Mouse (Mus musculus): ENCODE measurements at regions not wholly inside any gene's neighbourhood (a gene's known extent, or its start where the extent isn't known, plus 50 kb on each side); places are given as distances from the start of the nearest gene placed in this dataset.

DNA sequence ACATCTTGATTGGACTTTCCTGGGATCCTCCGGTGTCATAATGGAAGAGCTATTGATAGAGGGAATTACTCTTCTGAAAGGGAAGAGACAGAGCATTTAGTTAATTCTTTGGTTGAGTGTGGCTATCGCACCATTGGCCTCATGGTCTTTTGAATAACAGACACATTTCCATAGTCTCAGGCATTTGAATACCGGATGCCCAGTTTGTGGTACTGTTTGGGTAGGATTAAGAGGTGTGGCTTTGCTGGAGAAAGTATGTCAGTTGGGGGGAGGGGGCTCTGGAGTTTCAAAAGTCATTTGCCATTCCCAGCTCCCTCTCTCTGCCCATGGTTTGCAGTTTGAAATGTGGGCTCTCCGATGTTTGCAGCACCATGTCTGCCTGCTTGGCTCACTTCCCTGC, 139.4 kb upstream of the Smim15 start:
- DNase-seq (ENCODE audit: low spot score in 2 of 2) = no peak

- no peak for DNase-seq (ENCODE audit: low spot score in 2 of 2)
Observed at GRCm38 (mm10) chr13:107904051-107904740, 140.1 kb upstream of the Smim15 start.

- DNase-seq (ENCODE audit: low spot score in 2 of 2) = no peak
Observed at GRCm38 (mm10) chr13:107903150-107903959, 140.9 kb upstream of the Smim15 start.

GRCm38 (mm10) chr13:107902800-107903149, 141.5 kb upstream of the Smim15 start:
- DNase-seq (ENCODE audit: low spot score in 2 of 2) = no peak

DNA sequence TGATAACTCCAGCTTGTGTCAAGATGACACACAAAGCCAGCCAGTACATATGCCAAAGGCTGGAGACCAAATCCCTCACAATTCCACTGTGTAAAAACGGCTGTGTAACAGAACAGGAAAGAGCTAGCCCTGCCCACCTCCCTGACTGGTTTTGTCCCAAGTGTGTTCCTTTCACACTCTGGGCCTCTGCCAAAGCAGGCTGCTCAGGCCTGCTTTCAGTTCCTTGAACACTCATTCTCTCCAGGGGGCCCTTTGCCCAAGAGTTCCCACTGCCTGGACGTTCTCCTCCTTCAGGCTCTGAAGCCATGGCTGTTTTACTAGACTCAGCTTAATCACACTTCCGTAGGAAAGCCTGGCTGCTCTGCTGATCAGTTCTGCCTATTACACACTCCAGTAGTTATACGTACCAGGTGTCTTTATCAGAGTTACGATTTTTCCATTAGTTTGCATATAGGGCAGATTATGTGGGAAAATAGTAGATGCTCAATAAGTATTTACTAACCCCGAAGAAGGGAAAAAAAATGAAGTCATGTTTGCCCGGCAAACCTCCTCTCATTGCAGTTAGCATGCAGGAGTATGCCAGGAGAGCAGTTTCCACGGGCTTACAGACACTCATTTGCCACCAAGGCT, 144.5 kb upstream of the Smim15 start:
- DNase-seq (ENCODE audit: low spot score in 2 of 2) = no peak

DNA sequence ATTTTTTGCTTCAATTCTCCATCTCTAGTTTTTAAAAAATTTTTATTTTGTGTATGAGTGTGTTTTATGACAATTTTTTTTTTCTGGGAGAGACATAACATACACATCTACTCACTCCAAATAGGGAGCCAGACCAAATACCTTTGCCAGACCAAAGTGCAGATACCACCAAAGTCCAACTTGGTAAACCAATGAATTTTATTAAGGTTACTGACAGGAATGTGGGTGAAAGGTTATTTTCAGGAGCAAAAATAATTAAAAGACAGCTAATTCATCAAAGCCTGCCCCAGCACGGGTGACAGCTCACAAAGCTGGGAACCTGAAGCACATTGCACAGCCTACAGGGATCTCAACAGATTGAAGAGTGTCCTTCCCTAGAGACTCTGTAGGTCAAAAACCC, 146.6 kb upstream of the Smim15 start:
- no peak for DNase-seq (ENCODE audit: low spot score in 2 of 2)

DNA sequence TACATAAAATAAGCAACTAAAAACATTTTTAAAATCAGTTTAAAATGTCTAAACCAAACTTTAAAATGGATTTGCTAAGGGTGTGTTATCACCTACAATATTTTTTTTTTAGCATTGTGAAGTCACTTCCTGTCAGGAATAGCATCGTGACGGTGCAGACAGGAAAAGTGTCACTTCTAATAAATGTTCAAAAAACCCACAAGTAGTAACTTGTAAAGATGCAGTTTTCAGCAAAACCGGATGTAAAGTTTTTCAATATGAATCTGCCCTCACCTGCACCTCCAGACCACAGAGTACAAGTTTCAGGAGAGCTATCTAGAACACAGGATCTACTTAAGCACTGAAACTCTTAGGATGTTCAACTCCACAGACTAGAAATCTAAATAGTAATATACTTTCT, 147.1 kb upstream of the Smim15 start:
- no peak for DNase-seq (ENCODE audit: low spot score in 2 of 2)

DNA sequence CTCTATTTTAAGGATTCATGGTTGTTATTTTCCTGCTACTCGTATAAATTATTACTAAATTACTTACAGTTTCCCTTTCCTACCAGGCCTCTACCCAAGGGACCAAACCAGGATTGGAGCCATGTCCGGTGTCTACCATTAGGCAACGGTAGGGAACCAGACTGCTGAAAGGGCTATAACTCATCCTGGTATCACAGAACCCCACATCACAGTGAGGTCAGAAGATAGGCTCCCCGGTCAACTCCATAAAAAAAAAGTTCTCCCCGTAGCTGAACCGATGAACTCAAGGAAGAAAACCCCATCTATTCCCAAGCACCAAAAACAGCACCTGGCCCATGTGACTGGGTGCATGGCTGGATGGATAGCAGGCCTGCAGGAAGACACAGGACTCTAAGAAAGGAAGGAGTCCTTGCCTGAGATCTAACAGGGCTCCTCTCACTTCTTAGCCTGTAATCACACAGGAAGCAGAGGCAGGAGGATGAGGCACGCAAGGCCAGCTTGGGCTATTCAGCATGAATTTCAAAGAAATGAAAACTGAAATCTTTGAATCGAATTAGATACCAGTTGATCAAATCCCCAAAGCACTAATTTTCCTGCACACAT, 150.6 kb upstream of the Smim15 start:
- DNase-seq (ENCODE audit: low spot score in 2 of 2) = no peak

- DNase-seq (ENCODE audit: low spot score in 2 of 2) = no peak
Observed at GRCm38 (mm10) chr13:107893081-107893480, 151.2 kb upstream of the Smim15 start.

DNA sequence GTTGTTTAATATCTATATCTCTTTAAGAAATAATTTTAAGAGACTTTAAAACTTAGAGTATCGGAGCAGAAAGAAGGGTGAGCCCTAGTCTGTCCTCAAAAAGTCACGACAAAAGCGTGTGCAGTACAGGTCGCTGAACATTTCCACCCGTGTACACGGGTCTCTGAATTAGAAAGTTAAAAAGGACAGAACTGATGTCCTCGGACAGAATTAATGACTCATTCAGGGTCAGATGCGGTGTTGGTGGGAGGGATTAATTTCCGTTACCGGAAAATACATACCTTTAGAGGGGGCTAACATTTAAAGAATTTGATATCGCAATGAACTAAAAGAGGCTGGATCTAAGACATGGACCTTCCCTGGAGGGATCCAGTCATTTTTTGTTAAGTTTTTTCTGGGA, 152.3 kb upstream of the Smim15 start:
- no peak for DNase-seq (ENCODE audit: low spot score in 2 of 2)

DNA sequence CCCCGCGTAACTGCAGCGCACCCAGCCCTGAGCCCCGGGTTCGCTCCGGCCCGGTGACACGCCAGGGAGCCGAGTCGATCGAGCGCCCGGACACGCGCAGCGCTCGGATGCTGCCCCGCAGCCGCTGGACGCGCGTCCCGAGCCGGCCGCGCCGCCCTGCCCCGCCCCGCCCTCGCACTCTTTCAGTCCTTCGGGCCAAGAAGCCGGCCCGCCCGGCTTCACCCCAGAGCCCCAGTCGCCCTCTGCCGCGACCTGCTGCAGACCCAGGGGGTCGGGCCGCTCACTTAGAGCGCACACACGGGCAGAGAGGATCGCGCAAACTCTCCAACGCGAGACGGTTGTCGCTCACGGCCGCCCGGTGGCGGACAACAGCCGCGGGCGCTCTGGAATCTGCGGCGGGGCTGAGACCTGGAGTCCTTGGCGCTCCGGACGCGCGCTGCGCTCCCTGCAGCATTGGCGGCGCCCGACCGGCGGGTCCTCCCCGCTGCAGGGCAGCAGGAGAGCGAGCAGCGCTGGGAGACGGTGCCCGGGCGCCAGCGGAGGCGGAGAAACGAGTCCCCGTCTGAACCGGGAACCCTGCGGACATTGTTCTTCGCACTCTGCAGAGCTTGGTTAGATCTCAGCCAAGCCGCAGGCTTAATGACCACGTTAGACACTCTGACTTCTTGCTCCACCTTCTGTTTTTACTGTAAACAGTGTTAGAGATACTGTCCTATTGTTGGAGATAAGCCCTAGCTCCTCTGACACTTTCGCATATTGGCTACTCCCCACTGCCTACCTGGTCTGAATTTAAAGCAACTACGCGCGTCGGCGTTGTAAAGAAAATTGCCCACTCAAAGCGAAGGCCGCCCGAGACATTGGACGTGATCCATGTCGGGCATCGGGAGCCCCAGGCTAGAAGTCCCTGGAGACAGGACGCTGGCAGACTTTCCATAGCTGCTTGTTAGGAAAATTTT, 153.1 kb upstream of the Smim15 start:
- DNase-seq (ENCODE audit: low spot score in 2 of 2) = peak; percentile 39 to 50

DNA sequence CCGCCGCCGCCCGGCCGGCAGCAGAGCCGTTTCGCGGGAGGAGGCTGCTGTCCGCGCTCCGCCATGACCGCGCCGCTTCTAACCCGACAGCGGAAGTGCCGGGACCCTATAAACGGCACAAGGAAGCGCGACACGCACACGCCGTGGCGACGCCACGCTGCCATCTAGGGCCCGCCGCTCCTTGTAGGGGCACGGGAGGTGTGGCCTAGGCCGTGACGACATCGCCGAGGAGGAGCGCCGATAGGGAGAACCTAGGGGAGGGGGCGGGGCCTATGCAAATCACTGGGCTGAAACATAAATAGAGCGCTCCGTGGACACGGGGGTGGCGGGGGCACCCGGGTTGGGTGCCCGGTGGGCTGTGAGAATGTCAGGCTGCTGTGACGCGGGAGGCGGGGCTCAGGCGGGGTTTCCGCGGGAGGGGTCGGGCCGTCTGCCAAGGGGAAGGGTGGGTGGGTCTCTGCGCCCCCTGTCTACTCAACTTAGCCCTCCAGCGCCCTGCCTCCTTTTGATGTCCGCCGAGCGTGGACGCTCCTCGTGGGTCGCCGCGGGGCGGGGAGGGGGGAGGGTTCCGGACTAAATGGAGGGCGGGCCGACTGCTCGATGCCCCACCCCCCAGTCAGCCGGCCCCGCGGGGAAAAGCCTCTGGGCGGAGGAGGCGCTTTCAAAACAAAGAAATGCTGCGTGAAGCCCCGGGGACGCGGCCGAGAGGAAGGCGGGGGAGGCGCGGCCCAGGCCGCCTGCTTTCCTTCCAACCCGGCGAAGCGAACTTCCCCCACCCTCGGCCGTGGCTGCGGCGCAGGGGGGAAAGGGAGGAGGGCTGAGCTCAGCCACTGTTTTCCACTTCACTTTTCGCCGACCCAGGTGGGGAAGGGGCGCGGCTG, 154.0 kb upstream of the Smim15 start:
- DNase-seq (ENCODE audit: low spot score in 2 of 2) = peak; percentile 95 to 99

DNA sequence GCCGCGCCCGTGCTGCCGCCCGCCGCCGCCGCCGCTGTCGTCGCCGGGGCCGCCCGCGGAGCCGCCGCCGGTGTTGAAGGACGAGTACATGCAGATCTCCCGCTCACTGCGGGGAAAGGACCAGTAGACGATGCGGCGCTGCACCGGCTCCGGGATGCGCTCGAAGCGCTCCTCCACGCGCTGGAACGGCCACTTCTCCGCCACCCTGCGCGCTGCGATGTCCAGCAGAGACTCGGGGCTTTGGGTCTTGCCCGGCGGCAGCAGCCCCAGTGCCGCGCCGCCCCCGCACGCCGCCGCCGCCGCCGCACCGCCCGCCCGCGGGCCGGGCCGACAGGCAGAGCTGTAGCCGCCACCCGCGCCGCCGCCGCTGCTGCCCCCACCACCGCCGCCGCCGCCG, 154.7 kb upstream of the Smim15 start:
- DNase-seq (ENCODE audit: low spot score in 2 of 2) = no peak

DNA sequence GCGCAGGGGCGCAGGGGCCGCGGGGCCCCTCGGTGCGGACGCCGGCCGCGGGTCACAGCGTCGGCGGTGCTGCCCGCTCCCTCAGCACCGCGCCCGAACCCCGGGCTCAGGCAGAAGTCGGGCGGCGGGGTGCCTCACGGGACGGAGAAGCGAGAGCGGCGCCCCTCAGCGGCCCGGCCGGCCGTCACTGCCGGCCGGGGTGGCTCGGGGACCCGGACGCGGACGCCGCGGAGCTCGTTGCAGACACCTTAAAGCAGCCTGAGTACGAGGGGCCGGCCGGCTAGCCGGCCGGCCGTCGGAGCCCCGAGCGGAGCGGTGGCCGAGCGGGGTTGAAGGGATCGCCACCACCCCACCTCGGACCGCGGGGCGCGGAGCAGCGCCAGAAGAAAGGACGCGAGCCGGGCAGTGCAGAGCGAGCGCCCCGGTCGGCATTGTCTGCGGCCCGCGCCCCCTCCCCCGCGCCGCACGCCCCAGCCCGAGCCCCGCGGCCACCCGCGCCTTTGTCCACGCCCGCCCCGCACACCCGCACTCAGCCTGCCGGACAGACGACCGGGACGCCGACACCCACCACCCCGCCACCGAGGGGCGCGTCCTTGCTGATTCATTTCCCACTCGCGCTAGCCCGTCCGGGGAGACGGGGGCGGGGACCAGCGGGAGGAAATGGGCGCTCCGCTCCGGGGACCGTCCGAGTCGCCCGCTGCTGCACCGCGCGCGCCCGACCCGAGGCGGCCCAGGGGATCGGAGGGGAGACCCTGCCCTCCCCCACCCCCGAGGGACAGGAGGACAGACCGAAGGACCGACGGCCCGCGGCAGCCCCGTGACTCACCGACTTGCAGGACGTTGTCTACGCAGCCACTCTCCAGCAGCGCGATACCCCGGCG, 155.4 kb upstream of the Smim15 start:
- DNase-seq (ENCODE audit: low spot score in 2 of 2) = peak; percentile 37 to 38

DNA sequence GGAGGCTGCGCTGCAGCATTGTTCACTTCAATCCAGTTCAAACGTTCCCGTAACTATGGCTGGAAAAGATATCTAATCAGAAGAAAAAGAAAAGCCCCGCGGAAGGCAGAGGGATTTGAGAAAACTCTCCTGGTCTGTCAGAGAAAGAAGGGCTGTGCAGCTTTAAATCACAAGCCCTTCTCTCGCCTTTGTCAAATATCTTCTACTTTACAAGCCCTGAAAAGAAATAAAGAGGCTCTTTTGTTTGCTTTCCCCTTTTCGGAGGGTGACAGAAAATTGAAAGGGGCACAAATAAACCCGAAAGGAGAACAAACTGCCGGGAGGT, 156.1 kb upstream of the Smim15 start:
- no peak for DNase-seq (ENCODE audit: low spot score in 2 of 2)

- peak in 1 of 2 experiments; percentile 17 for DNase-seq (ENCODE audit: low spot score in 2 of 2)
Observed at GRCm38 (mm10) chr13:107887366-107888230, 156.6 kb upstream of the Smim15 start.

GRCm38 (mm10) chr13:107884836-107885235, 159.4 kb upstream of the Smim15 start:
- DNase-seq (ENCODE audit: low spot score in 2 of 2) = no peak

GRCm38 (mm10) chr13:107882337-107882736, 161.9 kb upstream of the Smim15 start:
- DNase-seq (ENCODE audit: low spot score in 2 of 2) = no peak
